Mouse (Mus musculus) lung, adult 10 weeks (tissue): ENCODE data around the gene Zdhhc19. TPM values are rescaled to one million over a fixed set of nuclear protein-coding genes. Genes with fewer than 3 reads are reported as not detected.

ENCODE experiments used
- polyA plus RNA-seq: library from polyadenylated mRNA; stranded (reverse); fragments of 350-450 nt; fragmentation: Illumina TruSeq; extraction: RNeasy Lipid Tissue Mini Kit (QIAGEN cat#74804); gene quantifications from one replicate; pipeline ENCODE4 v1.2.3, GENCODE M21; 2014; ENCODE audit warnings: low read depth, low replicate concordance; ENCODE audit not compliant: insufficient read depth

Gene Zdhhc19
- not detected for polyA plus RNA-seq

GRCm38 (mm10) chr16:32495965-32496364 is at the start of gene Zdhhc19:
TSS of gene Zdhhc19 (plus strand) at chr16:32496265.

GRCm38 (mm10) chr16:32487234-32488111 is 8.6 kb upstream of the Zdhhc19 start, which contains the start of gene Slc51a:
TSS of gene Slc51a (minus strand) at chr16:32487879.

GRCm38 (mm10) chr16:32608712-32609400 is 112.8 kb downstream of the Zdhhc19 start, which contains the start of gene Tfrc:
TSS of gene Tfrc (plus strand) at chr16:32608920.

Other genes starting within 250 kb of the Zdhhc19 start
- gene Fbxo45, start 249.1 kb upstream of the Zdhhc19 start, polyA plus RNA-seq, result 7.9 TPM
- 12.9 TPM for gene Wdr53, start 249.0 kb upstream of the Zdhhc19 start, polyA plus RNA-seq
- 0.22 TPM for gene Smco1, start 224.8 kb upstream of the Zdhhc19 start, polyA plus RNA-seq
- 8.4 TPM for gene Rnf168, start 218.8 kb upstream of the Zdhhc19 start, polyA plus RNA-seq
- gene Ubxn7, start 164.0 kb upstream of the Zdhhc19 start, polyA plus RNA-seq, result 6.6 TPM
- not detected for gene Tm4sf19, start 95.8 kb upstream of the Zdhhc19 start, polyA plus RNA-seq
- 20.8 TPM for gene Tctex1d2, start 76.6 kb upstream of the Zdhhc19 start, polyA plus RNA-seq
- 24.2 TPM for gene Pcyt1a, start 65.3 kb upstream of the Zdhhc19 start, polyA plus RNA-seq
- not detected for gene Slc51a, start 8.4 kb upstream of the Zdhhc19 start, polyA plus RNA-seq
- 31.2 TPM for gene Tfrc, start 112.7 kb downstream of the Zdhhc19 start, polyA plus RNA-seq
- gene Tnk2, start 147.6 kb downstream of the Zdhhc19 start, polyA plus RNA-seq, result 22.5 TPM
- gene Muc4, start 239.6 kb downstream of the Zdhhc19 start, polyA plus RNA-seq, result 6.9 TPM